Mouse (Mus musculus) ES-CJ7 (cell line): ENCODE measurements around the gene Abhd2.

Source experiments
- DNase-seq: peaks from one replicate; pipeline ENCODE4 v3.0.0; 2011; ENCODE audit warnings: low read depth, low spot score

Gene Abhd2

GRCm38 (mm10) chr7:79318110-79318801, 45.3 kb downstream of the Abhd2 start:
- DNase-seq: no peak

DNA sequence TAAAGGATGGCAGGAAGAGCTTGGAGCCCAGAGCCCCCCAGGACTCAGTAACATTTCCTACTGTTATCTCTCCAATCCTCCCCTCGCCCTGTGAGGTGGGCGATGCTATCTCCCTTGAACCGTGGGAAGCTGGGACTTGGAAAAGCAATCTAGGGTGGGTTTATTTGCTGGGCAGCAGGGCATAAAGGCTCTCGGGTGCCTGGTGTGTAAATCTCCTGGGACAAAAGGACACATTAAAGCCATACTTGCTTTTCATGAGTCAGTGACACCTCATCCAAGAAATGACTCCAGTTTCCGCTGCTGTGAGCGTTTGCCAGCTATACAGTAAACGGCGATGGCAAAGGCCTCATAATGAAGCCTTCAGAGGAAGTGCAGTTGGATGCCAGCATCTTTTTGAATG, 50.9 kb downstream of the Abhd2 start:
- no peak for DNase-seq

GRCm38 (mm10) chr7:79328769-79329168, 55.8 kb downstream of the Abhd2 start:
- DNase-seq: no peak

DNA sequence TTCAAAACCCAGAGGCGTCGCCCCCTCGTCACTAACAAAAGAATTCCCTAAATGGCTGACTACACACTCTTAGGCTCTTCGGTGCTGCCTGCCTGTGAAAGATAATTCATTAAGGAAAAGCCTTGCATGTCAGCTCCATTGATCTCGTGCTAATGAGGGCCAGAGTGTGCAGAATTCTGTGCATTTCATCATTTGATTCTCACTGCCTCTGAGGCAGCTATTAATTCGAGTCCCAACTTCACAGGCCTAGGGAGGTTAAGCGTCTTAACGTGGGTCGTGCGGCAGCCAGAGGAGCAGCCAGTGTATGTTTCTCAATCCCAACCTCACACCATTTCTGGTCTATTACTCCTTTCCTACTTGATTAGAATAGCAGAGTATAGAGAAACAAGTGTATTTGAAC, 58.2 kb downstream of the Abhd2 start:
- DNase-seq: no peak

DNA sequence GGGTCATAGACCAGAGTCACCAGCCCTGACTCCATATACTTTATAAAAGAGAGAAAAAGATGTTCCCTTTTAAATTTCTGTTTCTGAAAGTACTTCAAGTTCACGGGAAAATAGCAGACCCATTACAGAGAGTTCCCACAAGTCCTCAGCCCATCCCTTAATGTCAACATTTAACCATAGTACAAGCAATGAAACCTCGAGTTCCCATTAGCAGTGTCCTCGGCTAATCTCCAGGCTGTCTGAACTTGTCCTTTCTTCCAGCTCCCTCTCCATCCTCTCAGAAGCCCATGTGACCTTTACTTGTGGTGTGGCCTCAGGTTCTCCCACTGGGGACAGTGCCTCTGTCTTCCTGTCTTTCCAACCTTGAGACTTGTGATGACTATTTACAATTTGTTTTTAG, 60.4 kb downstream of the Abhd2 start:
- no peak for DNase-seq

DNA sequence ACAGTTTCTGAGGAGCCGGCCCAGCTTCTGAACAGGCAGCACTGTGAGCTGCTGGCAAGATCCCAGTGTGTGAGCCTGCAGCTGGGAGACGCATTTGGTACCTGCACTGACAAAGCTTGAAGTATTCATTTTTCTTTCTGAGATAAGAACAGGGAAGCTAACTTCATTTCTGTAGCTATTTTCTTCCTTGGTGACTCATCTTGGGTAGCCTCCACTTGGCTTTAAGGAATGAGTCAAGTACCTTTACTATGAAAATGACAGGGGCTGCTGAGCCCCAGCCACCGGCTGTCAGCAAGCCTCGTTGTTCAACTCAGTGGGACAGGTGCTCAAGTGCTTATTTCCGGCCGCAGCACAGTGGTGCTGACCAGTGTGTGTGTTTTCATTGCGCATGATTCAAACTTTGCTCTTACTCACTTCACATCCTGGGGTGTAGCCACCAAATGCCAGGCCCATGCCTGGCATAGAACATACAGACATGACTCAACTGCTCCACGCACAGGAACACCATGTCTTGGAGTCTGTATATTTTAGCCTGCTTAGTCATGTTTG, 63.4 kb downstream of the Abhd2 start:
- no peak for DNase-seq

- peak; percentile 71 for DNase-seq
Measured at GRCm38 (mm10) chr7:79345902-79346301, 72.9 kb downstream of the Abhd2 start.

DNA sequence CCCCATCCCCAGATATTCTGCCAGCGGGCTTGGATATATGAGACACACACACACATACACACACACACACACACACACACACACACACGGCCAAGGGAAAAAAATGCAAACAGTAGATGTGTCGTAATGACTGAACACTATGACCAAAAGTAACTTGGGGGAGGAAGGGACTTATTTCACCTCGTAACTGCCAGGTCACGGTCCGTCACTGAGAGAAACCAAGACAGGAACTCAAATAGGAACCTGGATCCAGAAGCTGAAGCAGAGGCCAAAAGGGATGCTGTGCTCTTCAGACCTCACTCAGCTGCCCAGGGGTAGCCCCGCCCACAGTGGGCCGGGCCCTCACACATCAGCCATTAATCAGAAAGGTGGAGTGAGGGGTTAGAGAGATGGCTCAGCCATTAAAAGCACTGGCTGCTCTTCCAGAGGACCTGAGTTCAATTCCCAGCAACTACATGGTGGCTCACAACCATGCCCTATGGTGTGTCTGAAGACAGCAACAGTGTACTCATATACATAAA, 73.6 kb downstream of the Abhd2 start:
- DNase-seq: peak; percentile 31

- no peak for DNase-seq
Measured at GRCm38 (mm10) chr7:79347108-79347813, 74.3 kb downstream of the Abhd2 start.

DNA sequence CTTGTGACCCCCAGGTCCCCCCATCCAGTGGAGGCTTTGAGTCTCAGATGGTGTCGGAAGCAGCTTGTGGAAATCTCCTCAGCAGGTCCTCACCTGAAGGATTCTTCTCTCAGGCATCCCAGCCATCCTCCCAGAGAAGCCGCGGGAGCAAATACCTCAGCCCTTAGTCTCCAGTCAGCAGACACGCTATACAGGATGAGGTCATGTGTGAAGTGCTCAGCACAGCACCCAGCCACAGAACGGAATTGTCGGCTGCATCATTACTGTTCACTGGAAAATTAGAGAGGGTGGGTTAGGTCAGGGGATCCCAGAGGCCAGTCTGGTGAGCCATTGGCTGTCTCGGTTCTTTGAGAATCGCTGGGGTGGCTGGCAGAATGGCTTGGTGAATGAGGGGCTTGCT, 75.8 kb downstream of the Abhd2 start:
- DNase-seq: no peak

- peak; percentile 82 for DNase-seq
Measured at GRCm38 (mm10) chr7:79349738-79350386, 76.9 kb downstream of the Abhd2 start.

GRCm38 (mm10) chr7:79358350-79359182, 85.6 kb downstream of the Abhd2 start:
- no peak for DNase-seq

- no peak for DNase-seq
Measured at GRCm38 (mm10) chr7:79359183-79359435, 86.1 kb downstream of the Abhd2 start.

GRCm38 (mm10) chr7:79360056-79360455, 87.1 kb downstream of the Abhd2 start:
- DNase-seq: peak; percentile 39

DNA sequence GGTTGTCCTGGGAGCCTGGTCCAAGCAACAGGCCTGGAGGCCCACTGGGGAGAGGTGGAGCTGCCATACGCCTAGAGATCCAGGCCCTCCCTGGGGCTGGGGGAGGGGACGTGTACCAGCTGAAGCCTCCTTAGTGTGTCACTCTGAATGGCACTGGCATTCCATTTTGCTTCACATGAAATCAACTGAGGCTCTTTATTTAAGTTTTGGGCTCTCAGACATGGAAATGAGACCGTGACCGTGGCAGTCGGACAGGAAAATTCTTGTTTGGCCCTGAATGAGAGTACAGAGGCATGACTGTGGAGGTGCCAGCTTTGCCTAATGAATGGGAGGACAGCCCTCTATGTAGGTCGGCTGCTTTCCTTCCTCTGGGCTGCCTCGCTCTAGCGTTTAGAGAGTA, 89.2 kb downstream of the Abhd2 start:
- no peak for DNase-seq

- no peak for DNase-seq
Measured at GRCm38 (mm10) chr7:79362830-79363229, 89.8 kb downstream of the Abhd2 start.

GRCm38 (mm10) chr7:79363370-79364043, 90.5 kb downstream of the Abhd2 start:
- DNase-seq: no peak

DNA sequence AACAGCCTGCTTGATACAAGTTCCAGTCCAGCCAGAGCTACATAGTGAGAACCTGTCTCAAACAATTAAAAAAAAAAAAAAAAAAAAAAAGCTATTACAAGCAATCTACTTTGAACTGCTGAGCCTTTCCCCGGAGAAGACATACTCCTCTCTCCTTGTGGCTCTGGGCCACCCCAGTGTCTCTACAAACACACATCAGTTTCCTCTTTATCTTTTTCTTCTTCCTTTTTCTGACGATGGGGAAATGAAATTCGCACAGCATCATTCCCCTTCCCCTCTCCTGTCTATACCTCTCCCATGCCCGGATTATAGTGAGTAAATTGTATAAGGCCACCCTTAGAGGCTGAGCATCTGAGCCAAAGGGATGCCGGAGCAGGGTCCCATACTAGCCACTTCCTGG, 95.7 kb downstream of the Abhd2 start:
- DNase-seq: no peak

GRCm38 (mm10) chr7:79369416-79369815, 96.4 kb downstream of the Abhd2 start:
- DNase-seq: peak; percentile 51

DNA sequence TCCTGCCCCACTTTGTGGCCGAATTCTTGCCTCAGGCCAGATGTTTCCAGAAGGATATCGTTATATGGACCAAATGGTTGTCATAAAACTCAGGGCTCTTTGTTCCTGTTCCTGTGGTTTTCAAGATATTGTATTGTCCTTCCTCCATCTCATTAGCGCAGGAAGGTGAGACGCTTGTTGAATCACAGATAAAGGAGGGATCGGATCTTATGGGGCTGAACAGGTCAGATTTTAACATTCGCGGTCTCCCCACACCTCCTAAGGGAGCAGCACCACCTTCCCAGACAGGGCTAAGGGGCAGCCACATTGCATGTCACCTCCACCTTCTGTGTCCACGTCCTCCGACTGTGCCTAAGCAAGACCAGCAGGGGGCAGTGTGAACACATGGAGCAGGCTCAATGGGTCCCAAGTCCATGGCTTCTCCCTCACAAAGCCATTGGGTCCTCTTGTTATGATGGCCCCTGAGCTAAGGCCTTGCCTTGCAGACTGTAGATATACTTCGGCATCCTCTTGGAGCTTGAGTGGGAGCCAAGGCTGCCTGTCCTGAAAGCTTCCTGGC, 98.4 kb downstream of the Abhd2 start:
- DNase-seq: peak; percentile 86

- DNase-seq: no peak
Measured at GRCm38 (mm10) chr7:79374017-79374416, 101.0 kb downstream of the Abhd2 start.
